In the genomic region with DNA sequence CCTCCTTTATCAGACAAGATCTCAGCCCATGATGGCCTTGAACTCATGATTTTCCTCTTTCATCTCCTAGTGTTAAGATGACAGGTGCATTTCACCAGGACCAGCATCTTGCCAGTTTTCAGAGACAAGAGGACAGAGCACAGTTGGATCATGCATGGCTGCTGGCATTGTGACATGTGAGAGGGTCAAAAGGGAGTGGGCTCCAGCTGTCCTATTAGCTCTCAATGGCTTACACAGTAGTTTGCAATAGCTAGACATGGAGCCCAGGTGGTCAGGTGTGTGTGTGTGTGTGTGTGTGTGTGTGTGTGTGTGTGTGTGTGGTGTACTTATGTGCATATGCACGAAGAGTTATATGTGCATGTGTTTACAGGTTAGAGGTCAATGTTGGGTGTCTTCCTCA, we compare ENCODE assay signal across 29 mouse cellular contexts.
"Had no signal": no experiment of that assay in that cellular context is flagged by ENCODE, and none has a peak within 500 bp of the region (broad histone marks: within the 10 kb centered on the region; RNA-seq: fewer than 3 reads in every experiment).

No protein-coding gene starts in this region.

- H3K9me3 ChIP-seq: heart, embryonic 13.5 days; heart, embryonic 15.5 days; hindbrain, embryonic 10.5 days; hindbrain, embryonic 12.5 days; hindbrain, embryonic 13.5 days; hindbrain, embryonic 15.5 days; intestine, embryonic 15.5 days; kidney, embryonic 15.5 days had no signal

- DNase-seq: heart, adult 2 months; heart, postnatal 10 days; heart, postnatal 14 days; heart, postnatal 4 days; kidney, adult 11 months; kidney, adult 18-20 months; kidney, adult 2 months; kidney, adult 8-10 months; kidney, adult 9 months; kidney, postnatal 10 days; kidney, postnatal 14 days; kidney, postnatal 25 days; kidney, postnatal 36 days; kidney, postnatal 4 days; layer of hippocampus, adult 9-11 months; layer of hippocampus, postnatal 36 days had no signal

- H3K36me3 ChIP-seq: heart, embryonic 12.5 days; heart, embryonic 13.5 days; heart, embryonic 15.5 days; hindbrain, embryonic 10.5 days; hindbrain, embryonic 12.5 days; hindbrain, embryonic 13.5 days; hindbrain, embryonic 15.5 days; intestine, embryonic 15.5 days; kidney, embryonic 15.5 days had no signal

- H3K4me1 ChIP-seq: hindbrain, embryonic 13.5 days; hindbrain, embryonic 15.5 days; intestine, embryonic 15.5 days had no signal

- H3K27ac ChIP-seq: heart, adult 2 months; heart, embryonic 13.5 days; heart, embryonic 15.5 days; hindbrain, embryonic 10.5 days; hindbrain, embryonic 12.5 days; hindbrain, embryonic 13.5 days; hindbrain, embryonic 14.5 days; hindbrain, embryonic 15.5 days; hindbrain, postnatal 0 days; intestine, embryonic 15.5 days; kidney, embryonic 15.5 days; kidney, postnatal 0 days; layer of hippocampus, adult 2 months had no signal

- H3K4me3 ChIP-seq: heart, adult 2 months; heart, embryonic 12.5 days; heart, embryonic 13.5 days; heart, embryonic 15.5 days; hindbrain, embryonic 10.5 days; hindbrain, embryonic 12.5 days; hindbrain, embryonic 13.5 days; hindbrain, embryonic 15.5 days; intestine, embryonic 15.5 days; kidney, embryonic 15.5 days; layer of hippocampus, adult 2 months had no signal

- H3K27me3 ChIP-seq: heart, embryonic 13.5 days; heart, embryonic 15.5 days; hindbrain, embryonic 12.5 days; hindbrain, embryonic 13.5 days; hindbrain, embryonic 15.5 days; intestine, embryonic 15.5 days; kidney, embryonic 15.5 days had no signal
